Comparison of ENCODE assay signal across 8 mouse cellular contexts in genomic region chr2:157704991-157705776, GRCm38 (mm10). TPM values are rescaled to one million over a fixed set of nuclear protein-coding genes. Genes with fewer than 3 reads are reported as not detected.
DNase-seq lines count a peak whose midpoint lies in the region; ATAC-seq and TF ChIP-seq lines count a peak whose summit lies in the region.

No protein-coding gene starts in this region.

- no peak for TF ChIP-seq CTCF in lung, postnatal 0 days (IDR thresholded peaks at IDR 0.05)

- H3K4me1 ChIP-seq in lung, postnatal 0 days (ENCODE audit: insufficient read depth, low read depth, low read length): no peaks in the 10 kb centered on the region
- H3K4me1 ChIP-seq in intestine, embryonic 16.5 days (ENCODE audit: control insufficient read depth, insufficient read depth, low read length): no peaks in the 10 kb centered on the region

- no peak for TF ChIP-seq EP300 in lung, postnatal 0 days (IDR thresholded peaks at IDR 0.05)

- 0 out of 2 replicates have a peak, but pooled peaks have one; percentile 16 for ATAC-seq in lung, postnatal 0 days
- no peak for ATAC-seq in intestine, embryonic 16.5 days

- no peak overlapping the region for H3K27ac ChIP-seq in lung, postnatal 0 days (ENCODE audit: low read length)
- H3K27ac ChIP-seq in intestine, embryonic 16.5 days (ENCODE audit: low read length): no peak overlapping the region

- H3K9me3 ChIP-seq in lung, postnatal 0 days (ENCODE audit: low read length): no peaks in the 10 kb centered on the region
- H3K9me3 ChIP-seq in intestine, embryonic 16.5 days (ENCODE audit: control insufficient read depth, low read length): no peaks in the 10 kb centered on the region

- DNase-seq in right cerebral cortex, adult 2 months (ENCODE audit: low spot score in 2 of 2): peak; percentile 3 to 15
- DNase-seq in right cerebral cortex, postnatal 25 days: no peak
- peak; percentile 7 to 27 for DNase-seq in gastrocnemius, adult 8-10 months (ENCODE audit: low spot score in 2 of 2)
- DNase-seq in lung, postnatal 0 days (ENCODE audit: low spot score): peak; percentile 16
- DNase-seq in testis, postnatal 10 days (ENCODE audit: low spot score): peak; percentile 56
- no peak for DNase-seq in heart, postnatal 10 days
- no peak for DNase-seq in natural killer cell, adult 2 months (ENCODE audit: low spot score in 2 of 2)

- intact Hi-C loops in heart, postnatal 10 days (cut with DNase I): no loop called here

- H3K9ac ChIP-seq in lung, postnatal 0 days (replicated peaks; ENCODE audit: low read depth): no peak overlapping the region
- H3K9ac ChIP-seq in intestine, embryonic 16.5 days (ENCODE audit: low read depth, low read length): no peak overlapping the region

- WGBS in lung, postnatal 0 days: 31% methylated on average over 28 of the region's 28 CpGs
- 36% methylated on average over 28 of the region's 28 CpGs for WGBS in intestine, embryonic 16.5 days

- H3K4me3 ChIP-seq in lung, postnatal 0 days (ENCODE audit: low read depth, low read length): no peak overlapping the region
- H3K4me3 ChIP-seq in intestine, embryonic 16.5 days (ENCODE audit: low read length): no peak overlapping the region

- H3K36me3 ChIP-seq in lung, postnatal 0 days (ENCODE audit: insufficient read depth, low read length): no peaks in the 10 kb centered on the region
- no peaks in the 10 kb centered on the region for H3K36me3 ChIP-seq in intestine, embryonic 16.5 days (ENCODE audit: control insufficient read depth, insufficient read depth, low read length)

- no peaks in the 10 kb centered on the region for H3K27me3 ChIP-seq in lung, postnatal 0 days (replicated peaks; ENCODE audit: insufficient read depth, low read length)
- 0 out of 2 replicates have a peak, but pooled peaks cover 2% of the 10 kb centered on the region for H3K27me3 ChIP-seq in intestine, embryonic 16.5 days (replicated peaks; ENCODE audit: control insufficient read depth, insufficient read depth, low read length)

- no peak overlapping the region for H3K4me2 ChIP-seq in lung, postnatal 0 days (replicated peaks; ENCODE audit: low read depth, low read length)
- no peak overlapping the region for H3K4me2 ChIP-seq in intestine, embryonic 16.5 days (ENCODE audit: low read depth, low read length)

RNA-seq across cellular contexts. Expression of gene Ctnnbl1, which starts 32.0 kb away (rescaled TPM):
- 10 to 100 TPM in 3 of 4 experiments, 1 to 10 TPM in 1; 9.3 to 12.8 (median 11.1) TPM for total RNA-seq in gastrocnemius, adult 8-10 months (2022)
- polyA plus RNA-seq in lung, postnatal 0 days (2015; fragmentation: Nextera tagmentation; extraction: Ambion mirVana): 28.5 and 30.8 TPM in 2 replicates
- polyA plus RNA-seq in intestine, embryonic 16.5 days (2015; fragmentation: Nextera tagmentation; extraction: Ambion mirVana): 40.3 and 48.2 TPM in 2 replicates
- 10 to 100 TPM; 14.0 to 14.7 TPM for total RNA-seq in heart, postnatal 10 days (2021)

Comparison
In these comparisons a context has a peak if more than half of its experiments do, and no peak if none do; other contexts are left out.
1. DNase-seq: peak in right cerebral cortex, adult 2 months (2 of 2), gastrocnemius, adult 8-10 months (2 of 2), lung, postnatal 0 days (single experiment) and testis, postnatal 10 days (single experiment); none in right cerebral cortex, postnatal 25 days (single experiment), heart, postnatal 10 days (0 of 2) and natural killer cell, adult 2 months (0 of 2).